Mouse (Mus musculus) 416B (cell line): ENCODE measurements at regions not wholly inside any gene's neighbourhood (a gene's known extent, or its start where the extent isn't known, plus 50 kb on each side); places are given as distances from the start of the nearest gene placed in this dataset.

Experiments
- DNase-seq: peaks from one replicate; pipeline ENCODE4 v3.0.0; 2011; ENCODE audit warnings: low read depth

- no peak for DNase-seq
Observed at GRCm38 (mm10) chr9:52841105-52841504, 161.5 kb upstream of the AI593442 start.

GRCm38 (mm10) chr9:52839996-52840395 lies 160.4 kb upstream of the AI593442 start:
- DNase-seq: no peak

GRCm38 (mm10) chr9:52836151-52836630 lies 156.6 kb upstream of the AI593442 start:
- DNase-seq: no peak

- DNase-seq: no peak
Observed at GRCm38 (mm10) chr9:52835481-52836150, 156.0 kb upstream of the AI593442 start.

- no peak for DNase-seq
Observed at GRCm38 (mm10) chr9:52826781-52827180, 147.2 kb upstream of the AI593442 start.

GRCm38 (mm10) chr9:52816309-52816708 lies 136.7 kb upstream of the AI593442 start:
- no peak for DNase-seq

- no peak for DNase-seq
Observed at GRCm38 (mm10) chr9:52802969-52803368, 123.4 kb upstream of the AI593442 start.

- no peak for DNase-seq
Observed at GRCm38 (mm10) chr9:52801801-52802200, 122.2 kb upstream of the AI593442 start.

GRCm38 (mm10) chr9:52800476-52800875 lies 120.9 kb upstream of the AI593442 start:
- DNase-seq: no peak

- no peak for DNase-seq
Observed at GRCm38 (mm10) chr9:52792596-52792995, 113.0 kb upstream of the AI593442 start.

GRCm38 (mm10) chr9:52782520-52782919 lies 102.9 kb upstream of the AI593442 start:
- no peak for DNase-seq

GRCm38 (mm10) chr9:52776542-52776941 lies 97.0 kb upstream of the AI593442 start:
- DNase-seq: no peak

- DNase-seq: no peak
Observed at GRCm38 (mm10) chr9:52775232-52775631, 95.7 kb upstream of the AI593442 start.

GRCm38 (mm10) chr9:52768056-52768455 lies 88.5 kb upstream of the AI593442 start:
- DNase-seq: no peak

- no peak for DNase-seq
Observed at GRCm38 (mm10) chr9:52765809-52766208, 86.2 kb upstream of the AI593442 start.

GRCm38 (mm10) chr9:52762836-52763235 lies 83.3 kb upstream of the AI593442 start:
- no peak for DNase-seq

GRCm38 (mm10) chr9:52761257-52761656 lies 81.7 kb upstream of the AI593442 start:
- DNase-seq: no peak

- DNase-seq: no peak
Observed at GRCm38 (mm10) chr9:52748366-52748765, 68.8 kb upstream of the AI593442 start.

GRCm38 (mm10) chr9:52738560-52739100 lies 59.0 kb upstream of the AI593442 start:
- no peak for DNase-seq
